16 mouse cellular contexts compared by ENCODE assay signal in genomic region chr1:31051370-31051921, GRCm38 (mm10).
DNase-seq lines count a peak whose midpoint lies in the region; ATAC-seq and TF ChIP-seq lines count a peak whose summit lies in the region.
"Had no signal": no experiment of that assay in that cellular context is flagged by ENCODE, and none has a peak within 500 bp of the region (broad histone marks: within the 10 kb centered on the region; RNA-seq: fewer than 3 reads in every experiment).

No protein-coding gene starts in this region.

- TF ChIP-seq CTCF in liver, adult 2 months (IDR thresholded peaks at IDR 0.05; ENCODE audit: low read depth, low read length) = no peak
- no peak for TF ChIP-seq CTCF in liver, postnatal 0 days (IDR thresholded peaks at IDR 0.05; ENCODE audit: low read depth)
- no peak for TF ChIP-seq CTCF in hindbrain, postnatal 0 days (IDR thresholded peaks at IDR 0.05; ENCODE audit: low read depth)

- no peak overlapping the region for H3ac ChIP-seq in myocyte (ENCODE audit: control insufficient read depth, insufficient read length)

- peaks cover 15% of the 10 kb centered on the region; the same call in 1 of the 2 replicates for H3K4me1 ChIP-seq in liver, adult 2 months (ENCODE audit: control insufficient read depth, insufficient read depth, low read length)
- H3K4me1 ChIP-seq in liver, postnatal 0 days (ENCODE audit: insufficient read depth) = no peaks in the 10 kb centered on the region
- H3K4me1 ChIP-seq in forebrain, embryonic 16.5 days (replicated peaks; ENCODE audit: control insufficient read depth, insufficient read depth, low read length) = 0 out of 2 replicates have a peak, but pooled peaks cover 2% of the 10 kb centered on the region
- no peaks in the 10 kb centered on the region for H3K4me1 ChIP-seq in hindbrain, postnatal 0 days (ENCODE audit: insufficient read depth, low read length)
- H3K4me1 ChIP-seq: neural tube, embryonic 15.5 days had no signal

- no peak overlapping the region for H3K27ac ChIP-seq in liver, adult 2 months (replicated peaks; ENCODE audit: insufficient read depth, low read depth, low read length)
- no peak overlapping the region for H3K27ac ChIP-seq in liver, postnatal 0 days (ENCODE audit: low read depth)
- no peak overlapping the region for H3K27ac ChIP-seq in forebrain, embryonic 16.5 days (ENCODE audit: low read length)
- H3K27ac ChIP-seq in hindbrain, postnatal 0 days = no peak overlapping the region
- H3K27ac ChIP-seq: heart, embryonic 13.5 days; neural tube, embryonic 15.5 days had no signal

- DNase-seq in liver, adult 2 months (ENCODE audit: extremely low read depth, low read depth, low spot score) = peak; percentile 70
- no peak for DNase-seq in liver, postnatal 0 days
- DNase-seq in adrenal gland, adult 8-10 months = peak; percentile 57
- DNase-seq in hindbrain, postnatal 0 days (ENCODE audit: low spot score) = no peak
- no peak for DNase-seq in natural killer cell, adult 2 months (ENCODE audit: low spot score in 2 of 2)
- DNase-seq: cerebellum, adult 9-10 months; gastrocnemius, postnatal 10 days; layer of hippocampus, postnatal 36 days; right cerebral cortex, postnatal 14 days; thymus, postnatal 14 days had no signal

- WGBS in liver, adult 2 months = 82% methylated on average over 5 of the region's 5 CpGs
- 71% methylated on average over 5 of the region's 5 CpGs for WGBS in liver, postnatal 0 days (ENCODE audit: insufficient replicate concordance)
- 67% methylated on average over 5 of the region's 5 CpGs for WGBS in forebrain, embryonic 16.5 days
- 81% methylated on average over 5 of the region's 5 CpGs for WGBS in hindbrain, postnatal 0 days

- H3K4me2 ChIP-seq in liver, postnatal 0 days (ENCODE audit: low read depth, low read length) = no peak overlapping the region
- no peak overlapping the region for H3K4me2 ChIP-seq in forebrain, embryonic 16.5 days (ENCODE audit: low read length)
- H3K4me2 ChIP-seq in myocyte (ENCODE audit: low read depth) = no peak overlapping the region
- H3K4me2 ChIP-seq in hindbrain, postnatal 0 days (ENCODE audit: low read depth, low read length) = no peak overlapping the region
- H3K4me2 ChIP-seq: heart, embryonic 13.5 days; neural tube, embryonic 15.5 days had no signal

- no peak for TF ChIP-seq EP300 in liver, postnatal 0 days (IDR thresholded peaks at IDR 0.05; ENCODE audit: low read depth)

- H3K36me3 ChIP-seq in liver, adult 2 months (ENCODE audit: control insufficient read depth, insufficient read depth, low read length) = no peaks in the 10 kb centered on the region
- no peaks in the 10 kb centered on the region for H3K36me3 ChIP-seq in liver, postnatal 0 days (replicated peaks; ENCODE audit: insufficient read depth, low read length)
- H3K36me3 ChIP-seq in forebrain, embryonic 16.5 days (ENCODE audit: control insufficient read depth, insufficient read depth) = no peaks in the 10 kb centered on the region
- H3K36me3 ChIP-seq in myocyte (ENCODE audit: control insufficient read depth, insufficient read depth) = no peaks in the 10 kb centered on the region
- H3K36me3 ChIP-seq in hindbrain, postnatal 0 days (ENCODE audit: insufficient read depth, low read length) = no peaks in the 10 kb centered on the region
- H3K36me3 ChIP-seq: heart, embryonic 13.5 days; neural tube, embryonic 15.5 days had no signal

- no peak overlapping the region for H3K4me3 ChIP-seq in liver, adult 2 months (ENCODE audit: insufficient read depth, low read depth, low read length)
- H3K4me3 ChIP-seq in liver, postnatal 0 days (ENCODE audit: low read depth, low read length) = no peak overlapping the region
- no peak overlapping the region for H3K4me3 ChIP-seq in forebrain, embryonic 16.5 days (replicated peaks; ENCODE audit: low read length)
- no peak overlapping the region for H3K4me3 ChIP-seq in myocyte
- H3K4me3 ChIP-seq in hindbrain, postnatal 0 days (ENCODE audit: low read length) = no peak overlapping the region
- H3K4me3 ChIP-seq: heart, embryonic 13.5 days; neural tube, embryonic 15.5 days had no signal

- H3K79me2 ChIP-seq in liver, adult 2 months (ENCODE audit: control insufficient read depth, insufficient read depth, low read length) = no peaks in the 10 kb centered on the region
- H3K79me2 ChIP-seq in myocyte (ENCODE audit: control insufficient read depth, insufficient read depth) = no peaks in the 10 kb centered on the region

- no peaks in the 10 kb centered on the region for H3K9me3 ChIP-seq in liver, postnatal 0 days (ENCODE audit: low read length)
- no peaks in the 10 kb centered on the region for H3K9me3 ChIP-seq in forebrain, embryonic 16.5 days (ENCODE audit: control insufficient read depth, low read length)
- H3K9me3 ChIP-seq in hindbrain, postnatal 0 days (ENCODE audit: low read length) = no peaks in the 10 kb centered on the region
- H3K9me3 ChIP-seq: neural tube, embryonic 15.5 days had no signal

- TF ChIP-seq POLR2A in liver, adult 2 months (IDR thresholded peaks at IDR 0.05; ENCODE audit: extremely low read depth, insufficient read depth, low read length) = no peak
- TF ChIP-seq POLR2A in myocyte (IDR thresholded peaks at IDR 0.05; ENCODE audit: insufficient read length, low read depth) = no peak

- H3K27me3 ChIP-seq in liver, adult 2 months (ENCODE audit: control insufficient read depth, insufficient read depth, low read length) = no peaks in the 10 kb centered on the region
- no peaks in the 10 kb centered on the region for H3K27me3 ChIP-seq in liver, postnatal 0 days (ENCODE audit: insufficient read depth, low read length)
- no peaks in the 10 kb centered on the region for H3K27me3 ChIP-seq in forebrain, embryonic 16.5 days (replicated peaks; ENCODE audit: control insufficient read depth, insufficient read depth, low read length)
- no peaks in the 10 kb centered on the region for H3K27me3 ChIP-seq in myocyte (ENCODE audit: control insufficient read depth, insufficient read depth, insufficient read length)
- no peaks in the 10 kb centered on the region for H3K27me3 ChIP-seq in hindbrain, postnatal 0 days (ENCODE audit: insufficient read depth, low read length)
- H3K27me3 ChIP-seq: heart, embryonic 13.5 days; neural tube, embryonic 15.5 days; Patski had no signal

- no peak for ATAC-seq in liver, postnatal 0 days
- ATAC-seq in forebrain, embryonic 16.5 days = 0 out of 2 replicates have a peak, but pooled peaks have one; percentile 55
- ATAC-seq in hindbrain, postnatal 0 days = no peak
- ATAC-seq: intestine, embryonic 16.5 days; Patski had no signal

- no peak overlapping the region for H3K9ac ChIP-seq in liver, adult 2 months (ENCODE audit: low read depth, low read length)
- no peak overlapping the region for H3K9ac ChIP-seq in liver, postnatal 0 days (replicated peaks)
- H3K9ac ChIP-seq in forebrain, embryonic 16.5 days (replicated peaks; ENCODE audit: low read depth, low read length) = no peak overlapping the region
- H3K9ac ChIP-seq in hindbrain, postnatal 0 days (replicated peaks; ENCODE audit: low read length) = no peak overlapping the region
- H3K9ac ChIP-seq: heart, embryonic 13.5 days; neural tube, embryonic 15.5 days had no signal

TF ChIP-seq in myocyte, 11 proteins besides CTCF, POLR2A, EP300 and RAD21:
- TF ChIP-seq USF1 (IDR thresholded peaks at IDR 0.05; ENCODE audit: low read depth) = no peak
- TF ChIP-seq REST (IDR thresholded peaks at IDR 0.05; ENCODE audit: insufficient read depth, insufficient read length) = no peak
- TF ChIP-seq MYOD1 (IDR thresholded peaks at IDR 0.05; ENCODE audit: control insufficient read depth in 1 of 3, insufficient read length in 2 of 3, low read depth in 2 of 3) = peak; percentile 19 to 48 (median 46)
- no peak for TF ChIP-seq CEBPB (IDR thresholded peaks at IDR 0.05; ENCODE audit: insufficient read depth, poor library complexity, severe bottlenecking)
- TF ChIP-seq MYOG (IDR thresholded peaks at IDR 0.05; ENCODE audit: control insufficient read depth in 1 of 3, insufficient read depth in 1 of 3, insufficient read length in 2 of 3, low read depth in 2 of 3) = peak in 1 of 3 experiments; percentile 38
- no peak for TF ChIP-seq E2F4 (IDR thresholded peaks at IDR 0.05; ENCODE audit: insufficient read depth)
- no peak for TF ChIP-seq MAX (IDR thresholded peaks at IDR 0.05; ENCODE audit: low read depth)
- TF ChIP-seq POLR2AphosphoS2 (IDR thresholded peaks at IDR 0.05; ENCODE audit: insufficient read length, low read depth) = no peak
- no peak for TF ChIP-seq TCF3 (IDR thresholded peaks at IDR 0.05; ENCODE audit: insufficient read length, low read depth)
TF ChIP-seq in myocyte: peak in this region for 2.

Comparison
In these comparisons a context has a peak if more than half of its experiments do, and no peak if none do; other contexts are left out.
1. DNase-seq: peak in liver, adult 2 months (single experiment) and adrenal gland, adult 8-10 months (single experiment); none in liver, postnatal 0 days (single experiment), hindbrain, postnatal 0 days (single experiment) and natural killer cell, adult 2 months (0 of 2).